Mouse (Mus musculus) skeletal muscle tissue, adult 2 months (tissue): ENCODE data around the gene Epas1.

Source experiments
- DNase-seq: peaks from one replicate; pipeline ENCODE4 v3.0.0-alpha.2; 2012; ENCODE audit warnings: low read depth, low spot score

Epas1 gene

DNA sequence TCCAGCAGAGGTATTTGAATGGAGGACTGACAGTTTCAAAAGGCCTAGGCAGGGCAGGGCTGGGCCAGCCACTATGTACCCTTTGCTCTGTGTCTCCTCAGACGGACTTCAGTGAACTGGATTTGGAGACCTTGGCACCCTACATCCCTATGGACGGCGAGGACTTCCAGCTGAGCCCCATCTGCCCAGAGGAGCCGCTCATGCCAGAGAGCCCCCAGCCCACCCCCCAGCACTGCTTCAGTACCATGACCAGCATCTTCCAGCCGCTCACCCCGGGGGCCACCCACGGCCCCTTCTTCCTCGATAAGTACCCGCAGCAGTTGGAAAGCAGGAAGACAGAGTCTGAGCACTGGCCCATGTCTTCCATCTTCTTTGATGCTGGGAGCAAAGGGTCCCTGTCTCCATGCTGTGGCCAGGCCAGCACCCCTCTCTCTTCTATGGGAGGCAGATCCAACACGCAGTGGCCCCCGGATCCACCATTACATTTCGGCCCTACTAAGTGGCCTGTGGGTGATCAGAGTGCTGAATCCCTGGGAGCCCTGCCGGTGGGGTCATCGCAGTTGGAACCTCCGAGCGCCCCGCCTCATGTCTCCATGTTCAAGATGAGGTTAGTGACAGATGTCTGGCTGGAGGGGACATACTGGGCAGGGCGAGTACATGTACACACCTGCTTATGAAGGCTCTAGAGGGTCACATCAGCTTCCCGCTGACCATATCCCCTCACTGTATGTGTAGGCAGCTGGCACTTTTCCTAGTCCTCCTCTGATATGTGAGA, 74.1 kb downstream of the Epas1 start:
- no peak for DNase-seq

DNA sequence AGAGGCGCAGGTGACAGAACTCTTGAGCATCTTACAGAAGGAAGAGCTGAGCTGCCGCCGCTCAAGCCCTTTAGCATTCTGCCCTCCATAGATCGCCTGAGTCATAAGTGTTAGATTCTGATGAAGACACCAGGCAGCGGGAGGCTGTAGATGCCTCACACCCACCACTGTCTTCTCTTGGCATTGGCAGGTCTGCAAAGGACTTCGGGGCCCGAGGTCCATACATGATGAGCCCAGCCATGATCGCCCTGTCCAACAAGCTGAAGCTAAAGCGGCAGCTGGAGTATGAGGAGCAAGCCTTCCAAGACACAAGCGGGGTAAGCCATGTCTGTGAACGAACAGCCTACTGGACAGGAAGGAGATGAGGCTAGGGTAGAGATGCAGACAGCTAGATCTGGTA, 75.0 kb downstream of the Epas1 start:
- no peak for DNase-seq

DNA sequence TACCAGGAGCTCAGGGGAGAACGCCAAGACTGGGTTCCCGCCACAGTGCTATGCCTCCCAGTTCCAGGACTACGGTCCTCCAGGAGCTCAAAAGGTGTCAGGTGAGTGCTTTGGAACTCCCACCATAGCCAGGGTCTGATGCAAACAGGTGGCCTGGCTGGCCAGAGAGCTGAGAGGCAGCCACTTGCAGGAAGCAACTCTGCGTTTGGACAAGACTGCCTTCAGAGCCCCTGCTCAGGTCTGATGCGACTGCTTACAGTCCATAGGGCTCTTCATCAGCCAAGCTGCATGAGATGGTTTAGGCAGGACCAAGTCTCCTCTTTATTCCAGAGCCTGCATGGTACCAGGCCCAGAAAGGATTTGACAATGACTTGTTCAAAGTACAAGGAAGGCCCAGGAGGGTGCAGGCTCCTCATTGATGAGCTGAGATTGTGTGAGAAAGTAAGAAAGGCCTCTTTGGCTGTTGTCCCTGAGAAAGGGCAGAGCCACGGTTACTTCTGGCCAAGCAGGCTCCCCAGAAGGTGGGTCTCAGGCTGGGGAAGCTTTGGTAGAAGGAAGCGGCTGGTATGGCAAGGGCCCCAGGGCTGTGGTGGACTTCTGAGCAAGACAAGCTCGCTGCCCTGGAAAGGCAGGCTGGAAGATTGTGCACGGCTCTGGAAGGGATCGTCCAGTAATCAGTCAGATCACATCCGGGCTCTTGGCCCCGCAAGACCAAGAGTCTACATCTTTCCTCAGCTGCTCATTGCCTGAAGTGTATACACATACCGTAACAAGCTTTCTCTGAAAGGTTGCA, 76.1 kb downstream of the Epas1 start:
- no peak for DNase-seq

DNA sequence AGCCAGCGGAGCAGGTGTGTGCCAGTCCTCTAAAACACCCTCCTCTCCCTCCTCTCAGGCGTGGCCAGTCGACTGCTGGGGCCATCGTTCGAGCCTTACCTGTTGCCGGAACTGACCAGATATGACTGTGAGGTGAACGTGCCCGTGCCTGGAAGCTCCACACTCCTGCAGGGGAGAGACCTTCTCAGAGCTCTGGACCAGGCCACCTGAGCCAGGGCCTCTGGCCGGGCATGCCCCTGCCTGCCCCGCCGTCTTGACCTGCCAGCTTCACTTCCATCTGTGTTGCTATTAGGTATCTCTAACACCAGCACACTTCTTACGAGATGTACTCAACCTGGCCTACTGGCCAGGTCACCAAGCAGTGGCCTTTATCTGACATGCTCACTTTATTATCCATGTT, 77.4 kb downstream of the Epas1 start:
- no peak for DNase-seq

DNA sequence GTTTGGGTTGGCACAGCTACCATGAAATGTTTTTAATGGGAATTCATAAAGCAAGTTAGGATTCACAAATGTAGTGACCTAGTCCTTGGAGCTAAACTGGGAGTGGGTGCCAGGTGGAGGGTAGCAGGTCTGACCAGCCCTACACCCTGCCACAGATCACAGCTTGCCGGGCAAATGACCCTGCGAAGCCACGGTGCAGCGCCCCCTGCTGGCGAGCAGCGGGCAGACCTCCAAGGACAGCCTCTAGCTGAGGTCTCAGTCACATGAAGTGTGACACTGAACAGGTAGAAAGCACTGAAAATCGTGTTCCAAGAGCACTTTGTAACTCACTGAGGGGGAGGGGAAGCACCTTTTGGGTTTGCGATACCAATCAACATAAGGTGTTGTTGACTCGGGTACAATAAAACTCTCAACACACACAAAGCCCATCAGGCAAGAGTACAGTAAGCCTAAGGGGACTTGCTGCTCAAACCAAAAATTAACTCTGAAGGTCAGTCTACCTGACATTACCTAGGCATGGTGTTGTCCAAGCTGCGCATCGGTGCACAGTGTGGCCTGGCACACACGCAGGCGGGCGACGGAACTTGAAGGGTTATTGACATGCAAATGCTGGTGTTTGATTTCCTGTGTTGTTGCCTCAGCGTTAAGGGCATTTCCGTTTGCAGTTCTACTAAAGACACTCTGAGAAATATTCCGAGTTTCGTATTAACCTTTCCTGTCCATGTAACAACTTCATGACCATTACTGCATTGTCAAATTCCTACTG, 79.2 kb downstream of the Epas1 start:
- no peak for DNase-seq

DNA sequence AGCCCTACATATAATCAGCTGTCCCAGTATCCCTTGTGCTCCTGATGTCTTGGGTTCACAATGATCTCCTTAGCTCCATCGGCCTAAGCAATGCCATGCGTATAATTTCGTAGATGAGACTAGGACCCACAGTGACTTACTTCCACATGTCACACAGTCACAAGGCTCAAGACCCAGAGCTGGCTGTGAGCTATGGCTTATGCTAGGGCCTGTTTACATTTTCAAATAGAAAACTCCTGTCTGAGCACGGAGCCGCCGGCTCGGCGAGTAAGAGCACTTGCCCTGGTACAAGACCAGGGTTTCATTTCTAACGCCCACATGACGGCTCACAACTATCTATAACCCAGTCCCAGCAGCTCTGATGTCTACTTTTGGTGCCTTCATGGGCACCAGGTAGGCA, 80.4 kb downstream of the Epas1 start:
- no peak for DNase-seq

DNA sequence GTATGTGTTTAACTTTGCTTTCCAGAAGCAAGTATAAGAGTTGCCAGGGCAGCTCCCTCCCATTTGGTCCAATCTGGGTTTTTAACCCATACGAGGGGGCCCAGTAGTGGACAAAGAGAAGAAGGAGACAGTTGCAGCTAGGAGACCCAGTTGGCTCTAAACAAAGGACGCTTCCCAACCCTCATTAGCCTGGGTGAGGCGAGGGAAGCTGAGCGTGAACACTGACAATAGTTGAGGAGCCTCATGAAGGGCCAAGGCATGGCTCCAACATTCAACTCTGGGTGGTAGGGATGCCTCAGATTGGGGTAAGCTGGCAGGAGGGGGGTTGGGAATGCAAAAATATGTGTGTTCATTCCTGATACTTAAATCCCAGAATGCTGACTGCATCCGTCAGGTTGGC, 85.8 kb downstream of the Epas1 start:
- no peak for DNase-seq

DNA sequence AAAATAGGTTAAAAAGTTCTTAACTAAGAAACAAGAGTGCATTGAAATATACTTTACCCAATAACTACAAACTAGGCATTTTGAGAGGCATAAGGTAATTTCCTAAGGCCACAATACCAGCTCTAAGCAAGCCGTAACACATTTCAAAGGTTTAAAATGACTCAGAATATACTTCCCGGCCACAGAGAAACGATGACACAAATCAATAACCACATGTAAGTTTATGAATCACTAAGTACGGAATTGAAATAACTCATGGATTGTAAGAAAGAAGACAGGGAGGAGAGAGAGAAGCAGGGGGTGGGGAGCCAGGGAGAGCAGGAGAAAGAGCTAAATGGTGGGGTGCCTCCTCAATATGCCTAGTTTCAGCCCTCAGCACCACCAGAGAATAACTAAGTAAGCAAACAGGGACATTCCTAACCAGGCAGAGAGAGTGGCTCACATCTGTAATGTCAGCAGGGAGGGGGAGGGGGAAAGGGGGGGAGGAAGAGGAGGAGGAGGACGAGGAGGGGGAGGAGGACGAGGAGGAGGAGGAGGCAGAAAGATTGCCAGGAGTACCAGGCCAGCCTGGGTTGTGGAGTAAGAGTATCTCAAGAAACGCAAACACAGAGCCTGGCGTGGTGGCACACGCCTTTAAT, 97.3 kb downstream of the Epas1 start:
- DNase-seq = no peak

DNA sequence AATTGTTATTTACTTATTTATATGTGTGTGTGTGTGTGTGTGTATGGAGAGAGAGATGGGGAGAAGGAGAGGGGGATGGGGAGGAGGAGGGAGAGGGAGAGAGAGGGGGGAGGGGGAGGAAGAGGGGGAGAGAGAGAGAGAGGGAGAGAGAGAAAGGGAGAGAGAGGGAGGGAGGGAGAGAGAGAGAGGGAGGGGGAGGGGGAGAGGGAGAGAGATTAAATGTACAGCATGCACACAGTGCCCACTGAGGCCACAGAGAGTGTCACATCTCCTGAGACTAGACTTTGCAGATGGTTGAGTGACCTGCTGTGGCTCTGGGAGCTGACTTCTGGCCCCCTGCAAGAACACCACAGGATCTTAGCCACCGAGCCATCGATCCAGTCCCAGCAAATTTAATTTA, 98.3 kb downstream of the Epas1 start:
- no peak for DNase-seq

DNA sequence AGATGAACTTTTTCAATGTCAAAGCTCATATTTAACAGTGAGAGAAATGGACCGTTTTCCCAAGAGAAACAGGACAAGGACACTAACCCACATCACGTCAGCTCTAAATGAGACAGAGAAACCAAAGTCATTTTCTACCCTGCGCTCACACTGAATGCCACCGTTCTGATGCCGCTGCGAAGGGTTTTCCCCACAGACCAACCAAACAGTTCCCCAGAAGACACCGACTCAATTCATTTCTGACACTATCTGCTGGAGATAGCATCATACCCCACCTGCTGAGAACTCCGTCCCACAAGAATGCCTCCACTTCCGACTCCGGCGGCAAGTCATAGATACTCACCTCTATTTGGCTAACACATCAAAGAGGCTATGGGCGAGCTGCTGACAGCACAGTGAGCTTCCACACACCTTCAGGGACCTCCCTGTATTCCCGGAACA, 99.1 kb downstream of the Epas1 start:
- DNase-seq = no peak

DNA sequence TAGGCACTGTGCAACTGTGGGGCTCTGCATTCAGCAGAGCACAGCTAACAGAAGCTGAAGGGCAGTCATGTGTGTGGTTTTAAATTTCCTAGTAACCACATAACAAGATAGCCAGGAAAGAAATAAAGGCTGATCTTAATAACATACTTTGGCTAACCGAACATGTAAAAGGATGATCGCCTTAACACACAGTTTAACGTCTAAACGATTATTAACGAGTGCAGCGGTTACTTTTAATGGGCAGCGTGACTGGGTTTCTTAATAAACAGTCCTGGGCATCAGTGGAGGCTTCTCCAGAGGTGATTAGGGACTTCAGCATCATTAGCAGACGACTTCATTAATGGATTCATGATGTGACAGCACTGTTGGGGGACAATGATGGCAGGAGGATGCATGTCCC, 117.1 kb downstream of the Epas1 start:
- no peak for DNase-seq

DNA sequence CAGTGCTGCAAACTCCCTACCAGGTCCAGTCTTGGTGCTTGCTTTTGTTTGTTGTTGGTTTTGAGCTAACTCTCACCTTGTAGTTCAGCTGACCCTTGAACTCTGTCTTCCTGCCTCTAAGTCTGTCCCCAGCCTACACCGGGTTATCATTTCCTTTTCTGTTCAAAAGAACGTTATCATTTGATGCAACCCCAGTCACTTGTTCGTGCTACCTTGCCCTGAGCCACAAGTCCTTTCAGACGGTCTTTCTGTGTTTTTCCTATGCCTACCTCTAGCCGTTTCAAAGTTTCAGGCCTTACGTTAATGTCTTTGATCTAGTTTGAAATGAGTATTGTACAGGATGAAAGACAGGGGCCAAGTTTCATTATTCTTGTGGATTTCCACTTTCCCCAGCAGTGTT, 119.1 kb downstream of the Epas1 start:
- DNase-seq = no peak

DNA sequence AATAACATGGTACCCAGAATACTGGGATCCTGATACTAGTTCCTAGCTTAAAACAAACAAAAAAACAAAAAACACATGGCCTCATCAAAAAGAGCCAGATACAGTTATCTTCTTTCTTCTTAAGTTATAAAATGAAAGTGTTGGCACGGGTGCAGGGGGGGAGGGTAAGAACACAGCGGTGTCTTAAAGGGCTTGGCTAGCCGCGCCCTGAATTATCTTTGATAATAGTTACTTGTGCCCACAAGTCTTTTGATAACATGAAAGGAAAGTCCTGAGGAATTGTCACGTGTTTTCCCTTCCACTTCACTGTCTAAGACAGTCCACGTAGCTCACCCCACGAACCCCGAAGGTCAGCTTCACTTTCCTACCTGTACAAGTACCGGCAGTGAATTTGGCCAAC, 123.4 kb downstream of the Epas1 start:
- DNase-seq = no peak

DNA sequence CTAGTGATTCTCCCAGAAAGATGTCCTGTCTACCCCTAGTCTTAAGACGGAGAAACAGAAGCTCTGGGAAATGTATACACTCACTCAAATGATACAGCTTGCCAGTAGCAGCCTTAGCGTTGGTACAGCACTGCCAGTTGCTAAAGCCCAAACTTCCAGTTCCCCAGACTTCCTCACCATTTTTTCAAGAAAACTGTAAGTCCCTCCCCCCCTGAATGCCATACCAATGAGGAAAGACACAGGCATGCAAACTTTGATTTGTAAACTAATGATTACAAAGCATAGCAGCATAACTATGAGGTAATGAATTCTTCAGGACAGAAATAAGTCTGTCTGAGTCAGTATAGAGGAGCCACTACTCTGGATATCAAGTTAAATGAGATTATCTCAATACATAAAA, 124.2 kb downstream of the Epas1 start:
- DNase-seq = no peak

DNA sequence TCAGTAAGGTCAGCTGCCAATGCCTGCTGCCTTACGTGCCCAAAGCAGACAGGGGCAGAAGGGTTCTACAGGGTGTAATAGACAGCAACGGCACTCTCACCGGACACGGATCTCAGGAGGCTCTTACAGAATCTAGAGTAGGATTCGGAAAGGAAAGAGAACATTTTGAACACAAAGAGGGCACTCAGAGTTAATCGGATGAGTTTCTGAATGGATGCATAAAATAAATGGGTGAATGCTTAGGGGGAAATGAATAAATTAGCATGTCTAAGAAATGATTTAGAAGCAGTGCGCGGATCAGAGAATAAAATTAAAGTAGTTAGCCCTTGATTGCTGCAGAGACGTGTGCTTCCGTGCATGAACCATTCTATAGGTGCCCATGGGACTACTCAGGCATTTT, 126.6 kb downstream of the Epas1 start:
- no peak for DNase-seq

DNA sequence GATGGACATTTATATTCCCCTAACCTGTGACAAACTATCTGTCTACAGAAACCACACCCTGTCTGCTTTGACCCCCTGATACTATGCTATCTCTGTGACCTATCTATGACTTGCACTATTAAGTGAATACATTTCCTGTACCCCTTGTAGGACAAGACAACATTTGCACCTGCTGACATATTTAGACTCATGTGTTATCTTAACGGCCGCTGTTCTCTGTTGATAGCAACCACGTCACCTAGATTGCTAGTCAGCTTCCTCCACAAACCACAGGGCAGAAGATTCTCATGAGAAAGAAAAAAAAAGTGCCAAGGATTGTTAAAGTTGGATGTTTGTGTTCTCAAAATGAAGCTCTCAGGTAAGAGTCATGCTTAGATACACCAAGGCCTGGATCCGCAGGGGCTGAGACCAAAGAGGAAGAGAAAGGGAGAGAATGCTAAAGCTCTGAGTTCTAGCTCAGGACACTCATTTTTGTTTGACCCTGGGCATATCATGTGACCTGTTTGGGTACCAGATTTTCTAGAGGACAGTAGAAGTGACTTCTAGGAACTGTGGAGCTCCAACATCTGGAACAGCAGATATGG, 127.1 kb downstream of the Epas1 start:
- no peak for DNase-seq
